Mouse (Mus musculus): ENCODE measurements at regions not wholly inside any gene's neighbourhood (a gene's known extent, or its start where the extent isn't known, plus 50 kb on each side); places are given as distances from the start of the nearest gene placed in this dataset.
A peak's percentile ranks its signal among the peaks of the same experiment; 100 is the strongest.

DNA sequence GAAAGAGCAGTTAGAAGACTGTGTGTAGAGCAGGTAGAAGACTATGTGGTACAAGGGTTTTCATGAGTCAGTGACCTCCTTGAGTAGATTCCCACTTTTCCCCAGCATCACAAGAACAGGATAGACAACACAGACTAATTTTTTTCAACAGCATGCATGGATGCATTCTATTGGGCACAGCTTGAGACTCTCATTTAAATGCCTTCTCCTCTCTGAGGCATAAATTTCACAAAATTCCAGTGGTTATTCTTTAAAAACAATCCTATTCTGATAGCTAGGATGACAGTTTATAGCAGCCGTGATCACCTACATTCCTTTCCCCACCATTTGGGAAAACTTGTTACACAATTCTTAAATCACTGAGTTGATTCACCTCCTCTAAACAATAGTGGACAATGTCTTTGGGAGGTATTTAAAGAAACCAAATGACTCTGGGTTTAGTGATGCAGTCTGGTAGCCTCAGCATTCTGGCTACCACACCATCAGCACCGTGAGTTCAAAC lies 418.7 kb downstream of the Hs3st1 start:
- H3K79me2 ChIP-seq (replicated peaks; ENCODE audit: control insufficient read depth, extremely low read depth, insufficient read depth, poor library complexity, severe bottlenecking) = no peaks in the 10 kb centered on the region
- dilution Hi-C loops (cut with MboI; ENCODE audit: extremely low pct_ligation_motif_present, extremely low pct_unique_long_range_greater_than_20kb, low sequenced_read_pairs) = no loop called here
- H3K9ac ChIP-seq (ENCODE audit: insufficient read depth, low read depth) = no peak overlapping the region
- no peaks in the 10 kb centered on the region for H3K36me3 ChIP-seq (replicated peaks in 1 of 2; ENCODE audit: control insufficient read depth in 1 of 2, insufficient read depth in 1 of 2, low read length in 1 of 2)
- H3K4me3 ChIP-seq (replicated peaks in 1 of 3; ENCODE audit: low read depth in 2 of 3, low read length in 2 of 3, poor library complexity in 1 of 3) = no peak overlapping the region
- in situ Hi-C loops (cut with MboI; ENCODE audit: low pct_ligation_motif_present, low pct_unique_long_range_greater_than_20kb, low sequenced_read_pairs) = no loop called here
- no peaks in the 10 kb centered on the region for H3K27me3 ChIP-seq (replicated peaks)
- no peak overlapping the region for H3K4me2 ChIP-seq (ENCODE audit: insufficient read depth, low read depth, poor library complexity, severe bottlenecking)
- H3K9me3 ChIP-seq (replicated peaks; ENCODE audit: low read length) = no peaks in the 10 kb centered on the region
- no peak for DNase-seq (ENCODE audit: extremely low read depth)
- TF ChIP-seq UBTF (IDR thresholded peaks at IDR 0.05; ENCODE audit: low read depth, low read length) (no peak), RAD21 (IDR thresholded peaks at IDR 0.05; ENCODE audit: low read depth, low read length) (no peak), PAX5 (IDR thresholded peaks at IDR 0.05; ENCODE audit: low read length) (no peak), KAT2A (IDR thresholded peaks at IDR 0.05; ENCODE audit: insufficient replicate concordance, low read length) (no peak), USF1 (IDR thresholded peaks at IDR 0.05; ENCODE audit: low read depth, low read length) (no peak), GABPA (IDR thresholded peaks at IDR 0.05; ENCODE audit: insufficient replicate concordance, low read depth, low read length) (no peak), BHLHE40 (IDR thresholded peaks at IDR 0.05; ENCODE audit: low read depth, low read length) (no peak), TCF12 (IDR thresholded peaks at IDR 0.05; ENCODE audit: low read depth, low read length) (no peak), ZNF384 (IDR thresholded peaks at IDR 0.05; ENCODE audit: low read depth, low read length) (no peak), MYC (IDR thresholded peaks at IDR 0.05; ENCODE audit: low read depth, low read length) (no peak), POLR2AphosphoS2 (IDR thresholded peaks at IDR 0.05; ENCODE audit: low read depth, low read length) (no peak), NRF1 (IDR thresholded peaks at IDR 0.05; ENCODE audit: low read depth, low read length) (no peak), SMC3 (IDR thresholded peaks at IDR 0.05; ENCODE audit: low read depth, low read length) (no peak), CTCF (conservative IDR thresholded peaks at IDR 0.05 in 1 of 2, IDR thresholded peaks at IDR 0.05 in 1 of 2; ENCODE audit: low read depth in 2 of 2, low read length in 2 of 2) (no peak), JUND (conservative IDR thresholded peaks at IDR 0.05; ENCODE audit: low read depth, low read length) (no peak), SIN3A (IDR thresholded peaks at IDR 0.05; ENCODE audit: low read length) (no peak)
- peaks cover 0 to 32% of the 10 kb centered on the region in 2 experiments; a peak in 1 of 4 replicates for H3K4me1 ChIP-seq (ENCODE audit: control insufficient read depth in 1 of 2, insufficient read depth in 2 of 2)
- H3K27ac ChIP-seq (ENCODE audit: insufficient read depth, low read depth) = no peak overlapping the region

DNA sequence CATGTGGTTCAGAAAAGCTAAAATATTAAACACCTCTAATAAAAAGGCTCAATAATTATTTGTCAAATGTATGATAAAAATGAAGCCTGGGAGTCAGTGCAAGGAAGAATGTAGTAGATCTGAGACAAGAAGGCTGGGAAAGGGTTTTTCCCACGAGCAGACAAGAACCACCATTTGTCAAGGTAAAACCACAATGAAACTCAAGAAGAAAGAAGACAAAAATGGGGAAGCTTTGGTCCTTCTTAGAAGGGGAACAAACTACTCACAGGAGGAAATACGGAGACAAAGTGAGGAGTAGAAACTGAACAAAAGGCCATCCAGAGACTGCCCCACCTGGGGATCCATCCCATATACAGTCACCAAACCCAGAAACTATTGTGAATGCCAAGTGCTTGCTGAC lies 420.0 kb downstream of the Hs3st1 start:
- Histone ChIP-seq H3K4me2 (ENCODE audit: insufficient read depth, low read depth, poor library complexity, severe bottlenecking) (no peak overlapping the region), H3K36me3 (replicated peaks in 1 of 2; ENCODE audit: control insufficient read depth in 1 of 2, insufficient read depth in 1 of 2, low read length in 1 of 2) (no peaks in the 10 kb centered on the region), H3K4me3 (replicated peaks in 1 of 3; ENCODE audit: low read depth in 2 of 3, low read length in 2 of 3, poor library complexity in 1 of 3) (no peak overlapping the region), H3K27ac (ENCODE audit: insufficient read depth, low read depth) (no peak overlapping the region), H3K9me3 (replicated peaks; ENCODE audit: low read length) (no peaks in the 10 kb centered on the region), H3K9ac (ENCODE audit: insufficient read depth, low read depth) (no peak overlapping the region), H3K79me2 (replicated peaks; ENCODE audit: control insufficient read depth, extremely low read depth, insufficient read depth, poor library complexity, severe bottlenecking) (no peaks in the 10 kb centered on the region), H3K27me3 (replicated peaks) (no peaks in the 10 kb centered on the region), H3K4me1 (ENCODE audit: control insufficient read depth in 1 of 2, insufficient read depth in 2 of 2) (peaks cover 0 to 32% of the 10 kb centered on the region in 2 experiments; a peak in 1 of 4 replicates)
- TF ChIP-seq USF2 (conservative IDR thresholded peaks at IDR 0.05; ENCODE audit: low read depth, low read length) (no peak), E2F4 (IDR thresholded peaks at IDR 0.05; ENCODE audit: insufficient replicate concordance, low read depth, low read length) (no peak), EP300 (IDR thresholded peaks at IDR 0.05; ENCODE audit: low read length) (no peak), MAX (IDR thresholded peaks at IDR 0.05; ENCODE audit: low read length) (no peak), POLR2A (IDR thresholded peaks at IDR 0.05; ENCODE audit: low read depth, low read length) (no peak), MXI1 (IDR thresholded peaks at IDR 0.05; ENCODE audit: low read depth, low read length) (no peak), MAZ (IDR thresholded peaks at IDR 0.05; ENCODE audit: low read depth, low read length) (no peak), TCF12 (IDR thresholded peaks at IDR 0.05; ENCODE audit: low read depth, low read length) (no peak), CTCF (conservative IDR thresholded peaks at IDR 0.05 in 1 of 2, IDR thresholded peaks at IDR 0.05 in 1 of 2; ENCODE audit: low read depth in 2 of 2, low read length in 2 of 2) (no peak), USF1 (IDR thresholded peaks at IDR 0.05; ENCODE audit: low read depth, low read length) (no peak), JUND (conservative IDR thresholded peaks at IDR 0.05; ENCODE audit: low read depth, low read length) (no peak), ZNF384 (IDR thresholded peaks at IDR 0.05; ENCODE audit: low read depth, low read length) (no peak), CHD2 (IDR thresholded peaks at IDR 0.05; ENCODE audit: low read length) (no peak), CHD1 (IDR thresholded peaks at IDR 0.05; ENCODE audit: low read depth, low read length) (no peak), POLR2AphosphoS2 (IDR thresholded peaks at IDR 0.05; ENCODE audit: low read depth, low read length) (no peak)
- in situ Hi-C loops (cut with MboI; ENCODE audit: low pct_ligation_motif_present, low pct_unique_long_range_greater_than_20kb, low sequenced_read_pairs) (no loop called here), dilution Hi-C loops (cut with MboI; ENCODE audit: extremely low pct_ligation_motif_present, extremely low pct_unique_long_range_greater_than_20kb, low sequenced_read_pairs) (no loop called here)
- DNase-seq (ENCODE audit: extremely low read depth) = peak; percentile 49
